Mouse (Mus musculus): ENCODE results near the gene Fam117a.

Gene Fam117a

GRCm38 (mm10) chr11:95333209-95333608, 3.6 kb upstream of the Fam117a start:
- no peak for DNase-seq (ENCODE audit: low read depth, low spot score)

- no peak for DNase-seq (ENCODE audit: low read depth, low spot score)
Measured at GRCm38 (mm10) chr11:95333805-95334204, 3.0 kb upstream of the Fam117a start.

- DNase-seq (ENCODE audit: low read depth, low spot score), result no peak
Measured at GRCm38 (mm10) chr11:95334448-95335060, 2.3 kb upstream of the Fam117a start.

GRCm38 (mm10) chr11:95337129-95337813, 453 bp downstream of the Fam117a start:
- peak; percentile 57 for DNase-seq (ENCODE audit: low read depth, low spot score)

GRCm38 (mm10) chr11:95337846-95338342, 1.1 kb downstream of the Fam117a start:
- no peak for DNase-seq (ENCODE audit: low read depth, low spot score)

DNA sequence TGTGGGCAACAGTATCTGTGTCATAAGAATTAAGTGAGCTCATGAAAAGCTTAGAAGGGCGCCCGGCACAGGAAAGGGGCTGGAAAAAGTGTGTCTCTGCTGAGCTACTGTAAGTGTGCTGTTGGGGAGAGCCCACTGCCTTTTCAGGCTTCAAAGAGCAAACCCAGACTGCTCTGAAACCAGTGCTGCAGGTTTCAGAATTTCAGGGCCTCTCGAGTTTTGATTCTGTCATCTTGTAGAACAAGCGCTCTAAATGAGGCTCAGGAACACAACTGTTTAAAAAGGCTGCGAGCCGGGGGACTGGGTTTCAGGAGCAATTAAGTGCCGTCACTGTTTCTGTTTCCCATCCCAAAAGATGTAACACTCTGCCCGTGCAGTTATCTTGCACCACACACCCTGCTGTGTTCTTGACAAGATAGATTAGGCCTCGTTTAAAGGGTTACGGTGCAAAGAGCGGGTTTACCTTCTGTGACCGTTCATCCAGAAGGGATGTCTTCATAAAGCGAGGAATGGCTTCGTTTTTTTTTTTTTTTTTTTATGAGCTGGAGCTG, 2.7 kb downstream of the Fam117a start:
- DNase-seq (ENCODE audit: low read depth, low spot score), result peak; percentile 16

DNA sequence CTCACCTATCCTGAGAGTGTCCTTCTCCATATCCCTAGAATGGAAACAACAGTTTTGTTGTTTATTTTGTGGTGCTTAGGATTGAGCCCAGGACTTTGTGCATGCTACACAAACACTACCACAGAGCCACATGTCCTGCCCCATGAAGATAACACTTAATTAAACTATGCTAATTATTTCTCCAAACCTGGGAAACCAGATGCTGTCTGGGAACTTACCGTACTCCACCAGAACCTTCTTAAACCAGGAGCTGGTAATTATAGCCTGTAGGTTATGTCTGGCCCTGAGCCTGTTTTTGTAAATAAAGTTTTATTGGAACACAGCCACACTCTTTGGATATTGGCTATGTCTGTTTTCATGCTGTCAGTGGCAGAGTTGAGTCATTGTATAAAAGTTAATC, 3.4 kb downstream of the Fam117a start:
- no peak for DNase-seq (ENCODE audit: low read depth, low spot score)

DNA sequence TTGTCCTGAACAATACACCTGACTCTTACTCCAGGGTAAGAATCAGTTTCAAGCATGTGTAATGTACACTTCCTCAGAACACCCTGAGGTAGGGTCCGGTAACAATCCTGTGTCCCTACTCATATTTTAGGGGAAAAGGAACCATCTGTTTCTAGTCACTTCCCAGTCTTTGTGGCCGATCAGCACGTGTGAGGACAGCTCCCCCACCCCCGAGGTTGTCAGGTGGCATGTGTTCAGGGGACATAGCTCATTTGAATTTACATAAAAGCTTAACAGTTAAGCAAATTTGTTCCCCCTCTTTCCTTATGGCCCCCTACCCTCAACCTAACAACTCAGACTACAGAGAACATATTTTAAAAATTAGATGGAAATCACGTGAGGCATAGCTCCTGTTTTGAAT, 3.8 kb downstream of the Fam117a start:
- DNase-seq (ENCODE audit: low read depth, low spot score), result no peak

GRCm38 (mm10) chr11:95343180-95343579, 6.4 kb downstream of the Fam117a start:
- no peak for DNase-seq (ENCODE audit: low read depth, low spot score)

DNA sequence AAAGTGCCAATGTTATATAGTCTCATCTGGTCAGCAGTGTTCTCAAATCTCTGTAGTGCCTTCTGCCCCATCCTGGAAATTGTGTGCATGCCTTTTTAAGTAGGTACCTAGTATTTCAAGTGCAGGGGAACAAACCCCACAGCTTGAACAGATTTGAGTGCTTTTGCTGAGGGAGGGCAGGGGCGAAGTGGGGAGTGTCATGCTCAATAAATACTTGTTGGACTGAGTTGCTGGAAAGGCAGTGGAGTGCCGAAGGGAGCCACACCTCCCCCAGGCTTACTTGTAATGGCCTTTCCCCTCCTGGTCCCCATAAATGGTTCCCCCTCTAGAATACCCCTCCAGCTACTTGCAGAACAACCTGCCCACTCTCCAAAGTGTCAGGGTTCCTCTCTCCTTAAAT, 7.4 kb downstream of the Fam117a start:
- no peak for DNase-seq (ENCODE audit: low read depth, low spot score)

GRCm38 (mm10) chr11:95350289-95350688, 13.5 kb downstream of the Fam117a start:
- DNase-seq (ENCODE audit: low read depth, low spot score), result no peak

DNA sequence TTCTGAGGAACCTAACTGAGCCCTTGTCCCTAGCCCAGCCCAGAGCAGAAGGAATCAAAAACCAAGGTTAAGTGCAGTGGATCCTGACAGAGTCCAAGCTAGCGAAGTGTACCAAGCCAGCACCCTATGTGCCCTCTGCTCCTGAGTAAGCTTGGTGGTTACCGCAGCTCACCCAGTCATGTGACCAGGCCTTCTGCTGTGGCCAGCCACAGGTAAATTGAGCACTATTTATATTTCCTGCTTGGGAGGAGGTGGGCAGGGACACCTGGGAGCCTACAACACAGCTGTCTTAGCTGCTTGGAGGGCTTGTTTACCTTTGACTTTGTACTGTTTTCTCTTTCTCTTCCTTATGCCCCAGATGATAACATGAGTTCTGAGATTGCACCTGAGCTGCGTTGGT, 14.1 kb downstream of the Fam117a start:
- no peak for DNase-seq (ENCODE audit: low read depth, low spot score)

GRCm38 (mm10) chr11:95352686-95353085, 15.9 kb downstream of the Fam117a start:
- DNase-seq (ENCODE audit: low read depth, low spot score), result no peak

DNA sequence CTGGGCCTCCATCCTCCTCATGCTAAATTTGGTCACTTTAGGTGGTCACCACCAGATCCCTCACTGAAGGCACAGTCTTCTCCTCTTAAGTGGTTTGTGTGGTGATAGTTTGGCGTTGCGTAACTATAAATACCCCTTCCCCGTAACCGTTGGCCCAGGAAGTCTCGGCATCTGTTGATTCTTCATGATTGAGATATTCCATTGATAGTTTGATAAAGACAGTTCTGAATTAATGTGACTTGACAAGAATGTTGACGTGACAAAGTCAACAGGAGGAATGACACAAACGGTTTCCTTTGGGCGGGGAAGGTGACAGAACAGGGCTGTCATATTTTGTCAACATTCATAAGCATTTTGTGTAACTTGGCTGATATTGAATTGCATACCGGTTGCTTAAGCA, 16.4 kb downstream of the Fam117a start:
- no peak for DNase-seq (ENCODE audit: low read depth, low spot score)

DNA sequence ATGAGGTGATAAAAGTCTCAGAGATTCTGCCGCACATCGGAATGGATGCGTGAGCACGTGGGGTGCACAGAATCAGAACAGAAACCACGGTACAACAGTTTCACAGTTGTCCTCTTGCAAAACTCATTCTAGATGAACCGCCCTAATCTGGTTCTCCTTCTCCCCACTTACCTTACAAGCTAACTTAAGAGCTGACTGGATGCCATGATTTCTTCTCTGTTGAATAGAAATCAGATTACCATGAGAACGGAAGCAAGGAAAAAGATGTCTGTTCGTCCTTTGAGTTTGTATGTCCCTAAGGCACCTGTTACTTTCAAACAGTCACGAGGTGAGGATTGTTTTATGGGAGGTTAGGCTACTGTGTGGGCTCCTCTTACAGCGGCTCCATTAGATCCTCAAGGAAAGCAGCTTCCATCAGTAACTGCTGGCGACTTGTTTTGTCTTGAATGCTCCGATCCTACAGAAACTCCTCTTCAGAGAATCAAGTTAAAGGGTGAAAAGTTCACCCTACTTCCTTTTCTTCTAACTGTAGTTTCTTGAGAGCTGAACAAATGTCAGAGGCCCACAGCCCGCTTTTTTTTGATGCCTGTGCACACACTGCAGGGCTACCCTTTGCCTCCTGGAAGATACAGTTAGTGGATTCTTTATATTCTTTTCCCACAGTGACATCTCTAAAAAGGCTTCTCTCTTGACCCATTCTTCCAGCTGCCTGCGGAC, 17.6 kb downstream of the Fam117a start:
- no peak for DNase-seq (ENCODE audit: low read depth, low spot score)

- DNase-seq (ENCODE audit: low read depth, low spot score), result no peak
Measured at GRCm38 (mm10) chr11:95354945-95355660, 18.3 kb downstream of the Fam117a start.

DNA sequence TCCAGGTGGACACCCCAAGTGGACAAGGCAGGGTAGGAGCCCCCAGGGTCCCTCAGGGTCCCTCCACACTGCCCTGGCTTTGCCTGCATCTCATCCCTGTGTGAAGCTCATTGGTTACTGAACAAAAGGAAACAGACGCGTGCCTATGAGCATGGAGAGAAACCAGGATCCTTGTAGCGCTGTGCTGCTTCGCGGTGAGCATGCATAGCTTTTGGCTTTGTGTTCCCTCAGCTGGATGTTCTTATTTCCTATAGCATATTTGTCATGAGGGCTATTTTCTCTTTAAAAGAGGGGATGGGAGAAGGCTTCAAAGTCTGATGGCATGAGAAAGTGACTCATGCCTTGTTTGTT, 18.8 kb downstream of the Fam117a start:
- DNase-seq (ENCODE audit: low read depth, low spot score), result no peak

DNA sequence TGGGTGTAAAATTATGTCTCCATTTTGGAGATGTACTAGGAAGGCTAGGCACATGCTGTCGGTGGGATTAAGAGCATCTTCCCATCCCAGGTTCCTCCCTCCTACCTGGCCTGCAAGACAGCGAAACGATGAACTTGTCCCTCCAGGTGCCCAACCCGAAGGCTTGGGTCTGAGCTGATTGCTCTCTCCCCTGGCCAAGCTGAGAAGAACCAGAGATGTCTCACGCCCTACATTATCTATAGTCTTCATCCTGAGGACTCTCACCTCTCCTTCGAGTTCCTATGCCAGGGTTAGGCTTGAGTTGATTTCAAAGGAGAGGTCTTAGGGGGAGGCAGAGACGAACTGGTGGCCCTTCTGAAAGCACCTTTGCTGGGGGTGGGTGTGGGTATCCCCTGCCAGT, 19.2 kb downstream of the Fam117a start:
- DNase-seq (ENCODE audit: low read depth, low spot score), result no peak

DNA sequence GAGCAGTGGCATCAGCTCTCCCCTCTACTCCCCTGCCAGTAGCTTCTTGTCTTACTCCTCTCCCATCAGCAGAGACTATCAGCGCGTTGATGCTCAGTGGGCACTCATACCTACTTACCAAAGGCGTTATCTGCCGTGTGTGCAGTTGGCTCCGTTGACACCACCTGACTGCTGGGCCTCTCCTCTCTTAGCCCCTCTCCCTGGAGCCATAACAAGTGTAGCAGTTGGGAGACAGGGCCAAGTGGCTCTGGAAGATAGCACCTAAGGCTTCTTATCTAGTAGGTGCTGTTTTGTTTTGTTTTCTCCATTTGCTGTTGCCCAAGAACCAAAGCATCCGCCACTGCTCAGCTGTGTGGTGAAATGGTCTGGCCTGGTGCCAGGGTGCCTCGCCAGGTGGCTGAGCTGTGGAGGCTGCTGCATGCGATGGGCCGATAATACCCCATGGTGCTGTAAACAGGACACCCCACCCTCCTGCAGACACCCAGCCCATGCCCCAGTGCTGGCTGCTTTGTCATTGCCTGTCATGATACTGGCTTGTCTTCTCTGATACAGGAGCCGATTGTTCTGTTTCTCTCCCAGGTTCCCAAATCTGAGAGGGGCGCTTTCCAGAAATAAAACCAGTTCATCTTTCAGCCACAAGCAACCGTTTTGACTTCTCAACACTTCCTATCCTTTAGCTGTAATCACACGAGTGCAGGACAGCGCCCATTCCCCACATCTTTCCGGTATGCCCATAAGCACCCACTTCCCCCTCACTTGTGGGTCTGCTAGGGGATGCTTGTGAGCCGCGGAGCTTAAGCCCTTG, 19.9 kb downstream of the Fam117a start:
- DNase-seq (ENCODE audit: low read depth, low spot score), result peak; percentile 20

- DNase-seq (ENCODE audit: low read depth, low spot score), result no peak
Measured at GRCm38 (mm10) chr11:95358263-95358662, 21.4 kb downstream of the Fam117a start.

GRCm38 (mm10) chr11:95364388-95364787, 27.6 kb downstream of the Fam117a start:
- no peak for DNase-seq (ENCODE audit: low read depth, low spot score)

Measured in embryo, embryonic 11.5 days (tissue).